Mouse (Mus musculus): ENCODE results near the gene M1ap.

M1ap gene

GRCm38 (mm10) chr6:83070311-83071219 is 123.9 kb downstream of the M1ap start:
- DNase-seq (ENCODE audit: low spot score in 2 of 2), result no peak

- DNase-seq (ENCODE audit: low spot score in 2 of 2), result no peak
These were observed 124.5 kb downstream of the M1ap start for GRCm38 (mm10) chr6:83071220-83071619.

GRCm38 (mm10) chr6:83074979-83075378 is 128.3 kb downstream of the M1ap start:
- DNase-seq (ENCODE audit: low spot score in 2 of 2), result no peak

- no peak for DNase-seq (ENCODE audit: low spot score in 2 of 2)
These were observed 131.1 kb downstream of the M1ap start, which contains the start of gene Pcgf1 for GRCm38 (mm10) chr6:83077630-83078323. Pcgf1 (plus strand) TSS chr6:83077869.

GRCm38 (mm10) chr6:83078324-83078858 is 131.7 kb downstream of the M1ap start:
- DNase-seq (ENCODE audit: low spot score in 2 of 2), result peak; percentile 96 to 99
